Mouse (Mus musculus) intestine, postnatal 0 days (tissue): ENCODE results near the gene Elavl4. TPM values are rescaled to one million over a fixed set of nuclear protein-coding genes. Genes with fewer than 3 reads are reported as not detected.

Source experiments
- ATAC-seq: fragments of 200-750 bp; cut with Nextera tagmentation; 2 replicates; pipeline ENCODE4 v1.8.0; 2017; ENCODE audit warnings: mild to moderate bottlenecking, moderate TSS enrichment, moderate library complexity
- H3K27ac ChIP-seq: fragments of 300-500 bp; sonication (generic); 2 replicates; pipeline ENCODE4 v1.5.1; 2014; ENCODE audit warnings: mild to moderate bottlenecking, low read depth, low read length, moderate library complexity
- H3K27me3 ChIP-seq: fragments of 300-500 bp; sonication (generic); replicated peaks from 2 replicates; pipeline ENCODE4 v1.6.1; 2014; ENCODE audit warnings: low read length, mixed read lengths; ENCODE audit not compliant: control insufficient read depth, insufficient read depth
- H3K36me3 ChIP-seq: fragments of 300-500 bp; sonication (generic); 2 replicates; pipeline ENCODE4 v1.6.1; 2014; ENCODE audit warnings: mild to moderate bottlenecking, moderate library complexity; ENCODE audit not compliant: control insufficient read depth, insufficient read depth
- H3K4me1 ChIP-seq: fragments of 300-500 bp; sonication (generic); replicated peaks from 2 replicates; pipeline ENCODE4 v1.6.1; 2014; ENCODE audit warnings: antibody characterized with exemption, low read length, mixed read lengths; ENCODE audit not compliant: control insufficient read depth, insufficient read depth
- H3K4me2 ChIP-seq: fragments of 300-500 bp; sonication (generic); replicated peaks from 2 replicates; pipeline ENCODE4 v1.6.1; 2014; ENCODE audit warnings: low read depth, mild to moderate bottlenecking, moderate library complexity
- H3K4me3 ChIP-seq: fragments of 300-500 bp; sonication (generic); 2 replicates; pipeline ENCODE4 v1.5.1; 2014; ENCODE audit warnings: low read depth, low read length
- H3K9ac ChIP-seq: fragments of 300-500 bp; sonication (generic); 2 replicates; pipeline ENCODE4 v1.6.1; 2014; ENCODE audit warnings: mild to moderate bottlenecking, low read depth, low read length
- H3K9me3 ChIP-seq: fragments of 300-500 bp; sonication (generic); 2 replicates; pipeline ENCODE4 v1.6.1; 2016; ENCODE audit warnings: mixed run types; ENCODE audit not compliant: control insufficient read depth
- CTCF ChIP-seq: sonication (generic); IDR thresholded peaks from 2 replicates; pipeline ENCODE4 v1.5.1; 2016; ENCODE audit warnings: low read depth, mild to moderate bottlenecking, control low read depth, antibody characterized with exemption, moderate library complexity
- whole genome bisulfite sequencing: fragments of 180-500 bp; shearing (Covaris S2); extraction: QIAGEN DNeasy Blood & Tissue Kit; methylation state at CpG from one replicate; pipeline ENCODE4 v1.1.7; 2014; 5-methylcytosine and 5-hydroxymethylcytosine counted together
- polyA plus RNA-seq: library from polyadenylated mRNA; unstranded; fragments of >200 nt; fragmentation: Nextera tagmentation; extraction: Ambion mirVana; gene quantifications from 2 replicates; pipeline ENCODE4 v1.2.1, GENCODE M21; 2015

The Elavl4 gene
- polyA plus RNA-seq, 1 experiment from 2014 or later: 30.0 TPM

DNA sequence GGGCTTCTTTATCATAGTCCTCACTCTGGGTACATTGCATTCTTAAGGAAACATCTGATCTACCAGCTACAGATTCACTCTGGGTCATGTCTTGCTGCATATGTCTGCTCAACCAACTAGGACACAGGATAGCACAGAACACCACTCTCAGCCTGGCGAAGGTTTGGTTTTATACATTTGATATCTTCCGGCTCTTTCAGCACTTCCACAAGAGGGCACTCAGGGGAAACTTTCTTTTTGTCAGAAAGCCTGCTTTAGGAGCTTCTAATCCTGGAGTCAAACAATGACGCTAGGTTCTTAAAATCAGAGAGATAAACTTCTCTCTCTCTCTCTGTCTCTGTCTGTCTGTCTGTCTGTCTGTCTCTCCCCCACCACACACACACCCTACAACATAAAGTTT is 27.8 kb downstream of the Elavl4 start:
- Histone ChIP-seq H3K9me3 (no peaks in the 10 kb centered on the region), H3K4me3 (no peak overlapping the region), H3K4me1 (no peaks in the 10 kb centered on the region), H3K9ac (no peak overlapping the region), H3K27me3 (no peaks in the 10 kb centered on the region), H3K27ac (no peak overlapping the region), H3K36me3 (no peaks in the 10 kb centered on the region), H3K4me2 (no peak overlapping the region)
- 46% methylated on average over 3 of the region's 3 CpGs for WGBS
- no peak for ATAC-seq
- 0 out of 2 replicates have a peak, but pooled peaks have one; percentile 18 for TF ChIP-seq CTCF

DNA sequence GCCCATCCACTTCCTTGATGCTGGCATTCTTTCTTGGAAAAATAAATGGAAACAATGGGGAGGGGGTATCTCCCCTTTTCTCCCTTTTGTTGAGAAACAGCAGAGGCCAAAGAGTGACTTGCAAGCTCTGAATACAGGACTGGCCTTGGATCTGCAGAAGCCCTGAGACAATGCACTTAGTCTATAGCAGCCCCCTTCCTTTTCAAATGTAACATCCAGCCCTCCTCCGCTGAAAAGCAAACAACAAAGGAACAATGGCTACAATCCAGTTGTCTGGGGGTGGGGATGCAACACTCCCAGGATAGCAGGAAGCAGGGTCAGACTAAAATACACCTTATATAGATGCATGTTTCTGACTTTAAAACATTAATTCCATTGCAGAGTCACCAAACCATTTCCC is 39.6 kb downstream of the Elavl4 start:
- WGBS: 13% methylated on average over 1 of the region's 1 CpGs
- Histone ChIP-seq H3K4me3 (no peak overlapping the region), H3K9ac (no peak overlapping the region), H3K27me3 (no peaks in the 10 kb centered on the region), H3K27ac (no peak overlapping the region), H3K4me2 (no peak overlapping the region), H3K4me1 (no peaks in the 10 kb centered on the region), H3K36me3 (no peaks in the 10 kb centered on the region), H3K9me3 (no peaks in the 10 kb centered on the region)
- TF ChIP-seq CTCF: no peak
- no peak for ATAC-seq

DNA sequence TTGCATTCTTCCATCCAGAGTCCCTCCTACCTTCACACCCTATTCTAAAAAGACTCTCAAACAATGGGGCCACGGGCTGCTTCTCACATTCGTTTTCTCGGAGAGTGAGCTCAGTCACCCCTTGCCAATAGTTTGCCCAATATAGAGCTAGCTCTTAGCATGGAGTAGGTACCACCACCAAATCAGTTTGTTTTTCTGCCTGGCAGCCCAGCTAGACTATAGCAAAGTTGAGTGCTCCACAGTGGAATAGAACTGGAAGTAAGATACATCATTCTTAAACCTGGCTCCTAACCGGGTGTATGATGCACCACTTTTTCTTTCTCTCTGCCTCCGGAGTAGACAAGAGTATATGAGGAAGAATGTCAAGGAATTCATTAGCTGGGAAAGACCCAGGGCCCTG is 44.7 kb downstream of the Elavl4 start:
- no peak for ATAC-seq
- Histone ChIP-seq H3K4me2 (no peak overlapping the region), H3K36me3 (no peaks in the 10 kb centered on the region), H3K9ac (no peak overlapping the region), H3K9me3 (no peaks in the 10 kb centered on the region), H3K27ac (no peak overlapping the region), H3K4me1 (no peaks in the 10 kb centered on the region), H3K27me3 (no peaks in the 10 kb centered on the region), H3K4me3 (no peak overlapping the region)
- 64% methylated on average over 5 of the region's 5 CpGs for whole genome bisulfite sequencing
- TF ChIP-seq CTCF: no peak

DNA sequence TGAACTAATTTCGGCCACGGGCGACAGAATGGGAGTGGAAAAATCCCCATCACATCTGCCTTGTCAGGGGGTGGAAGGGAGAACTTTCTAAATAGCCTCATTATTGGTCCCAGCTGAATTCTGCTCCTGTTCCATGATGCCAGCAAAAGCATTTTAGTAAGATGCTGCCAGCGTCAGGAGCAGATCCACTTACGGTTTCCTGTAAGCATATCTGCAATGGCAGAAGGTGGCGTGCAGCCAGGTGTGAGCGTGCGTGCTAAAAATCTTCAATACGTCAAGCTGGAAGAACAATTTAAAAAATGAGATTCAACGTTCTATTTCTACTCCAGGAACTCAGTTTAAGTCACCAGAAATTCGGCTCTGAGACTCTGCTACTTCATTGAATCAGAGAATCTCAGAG is 45.1 kb downstream of the Elavl4 start:
- H3K27ac ChIP-seq: no peak overlapping the region
- no peaks in the 10 kb centered on the region for H3K27me3 ChIP-seq
- no peaks in the 10 kb centered on the region for H3K4me1 ChIP-seq
- no peaks in the 10 kb centered on the region for H3K9me3 ChIP-seq
- H3K4me2 ChIP-seq: no peak overlapping the region
- no peak for ATAC-seq
- TF ChIP-seq CTCF: no peak
- WGBS: 79% methylated on average over 11 of the region's 11 CpGs
- no peak overlapping the region for H3K4me3 ChIP-seq
- no peaks in the 10 kb centered on the region for H3K36me3 ChIP-seq
- H3K9ac ChIP-seq: no peak overlapping the region

DNA sequence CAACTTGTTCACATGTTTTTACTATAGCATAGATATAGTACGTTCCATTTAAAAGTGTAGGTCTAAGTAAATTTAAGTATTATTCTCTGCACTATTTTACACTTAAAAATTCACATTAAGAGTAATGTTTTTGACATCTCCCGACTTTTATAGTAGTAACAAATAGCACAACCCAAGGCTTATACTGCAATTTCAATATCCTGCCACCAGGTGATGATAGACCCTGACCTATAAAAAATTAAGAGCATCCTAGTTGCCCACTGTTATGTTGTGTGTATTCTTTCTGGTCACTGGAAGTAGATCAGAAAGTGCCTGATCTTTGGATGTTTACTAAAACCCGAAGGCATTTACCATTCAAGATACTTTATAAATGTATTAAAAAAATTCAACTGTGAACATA is 55.9 kb downstream of the Elavl4 start:
- no peaks in the 10 kb centered on the region for H3K4me1 ChIP-seq
- H3K36me3 ChIP-seq: no peaks in the 10 kb centered on the region
- no peaks in the 10 kb centered on the region for H3K27me3 ChIP-seq
- no peak overlapping the region for H3K9ac ChIP-seq
- H3K27ac ChIP-seq: no peak overlapping the region
- H3K9me3 ChIP-seq: no peaks in the 10 kb centered on the region
- no peak overlapping the region for H3K4me3 ChIP-seq
- no peak for TF ChIP-seq CTCF
- ATAC-seq: no peak
- H3K4me2 ChIP-seq: no peak overlapping the region
- WGBS: 85% methylated on average over 3 of the region's 3 CpGs

DNA sequence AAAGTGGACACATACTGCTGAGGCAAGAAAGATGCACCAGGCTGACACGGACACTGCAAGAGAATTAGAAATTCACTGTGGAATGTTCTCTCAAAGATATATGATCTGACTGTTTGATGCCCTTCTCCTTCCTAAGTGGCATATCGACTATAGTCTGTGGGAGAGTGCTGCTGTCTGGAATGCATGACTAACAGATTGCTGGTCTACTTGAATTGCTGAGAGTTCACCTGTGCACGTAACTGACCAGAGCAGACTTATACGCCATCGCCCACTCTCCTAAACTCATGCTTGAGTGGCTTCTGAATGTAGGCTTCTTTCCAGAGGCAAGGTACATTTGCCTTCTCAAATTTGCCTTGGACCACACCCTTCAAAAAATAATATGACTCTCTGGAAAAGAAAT is 58.5 kb downstream of the Elavl4 start:
- no peaks in the 10 kb centered on the region for H3K27me3 ChIP-seq
- TF ChIP-seq CTCF: no peak
- H3K4me1 ChIP-seq: no peaks in the 10 kb centered on the region
- H3K4me3 ChIP-seq: no peak overlapping the region
- WGBS: 74% methylated on average over 5 of the region's 5 CpGs
- no peaks in the 10 kb centered on the region for H3K36me3 ChIP-seq
- ATAC-seq: no peak
- H3K9ac ChIP-seq: no peak overlapping the region
- no peak overlapping the region for H3K4me2 ChIP-seq
- no peaks in the 10 kb centered on the region for H3K9me3 ChIP-seq
- no peak overlapping the region for H3K27ac ChIP-seq

DNA sequence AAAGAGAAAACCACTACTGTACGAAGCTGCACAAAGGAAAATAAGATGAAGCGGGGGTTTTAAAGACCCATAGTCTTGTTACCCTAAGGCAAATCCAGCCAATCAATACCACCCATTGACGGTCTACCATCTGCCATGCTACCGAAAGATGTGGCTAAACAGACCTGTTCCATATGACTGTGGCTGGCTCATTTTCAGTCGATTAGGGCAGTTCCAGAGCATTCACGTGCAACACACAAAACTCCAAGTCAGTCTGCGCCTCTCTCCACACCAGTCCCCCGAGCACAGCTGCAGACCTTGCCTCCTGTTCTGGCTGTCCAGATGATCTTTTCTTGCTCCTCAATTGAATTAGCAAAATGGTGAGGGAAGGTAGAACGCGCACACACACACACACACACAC is 59.2 kb downstream of the Elavl4 start:
- Histone ChIP-seq H3K27ac (no peak overlapping the region), H3K4me1 (no peaks in the 10 kb centered on the region), H3K9me3 (no peaks in the 10 kb centered on the region), H3K4me3 (no peak overlapping the region), H3K4me2 (no peak overlapping the region), H3K36me3 (no peaks in the 10 kb centered on the region), H3K9ac (no peak overlapping the region), H3K27me3 (no peaks in the 10 kb centered on the region)
- TF ChIP-seq CTCF: no peak
- WGBS: 75% methylated on average over 10 of the region's 10 CpGs
- ATAC-seq: no peak
